Mouse (Mus musculus) hematopoietic multipotent progenitor cell, adult 10-12 weeks (in vitro differentiated cells): Measurements from ENCODE around the gene Tapbpl. TPM values are rescaled to one million over a fixed set of nuclear protein-coding genes. Genes with fewer than 3 reads are reported as not detected.

Experiments
- polyA plus RNA-seq: library from polyadenylated mRNA; stranded (reverse); fragments of >175 nt; gene quantifications from 2 replicates; pipeline ENCODE4 v1.2.3, GENCODE M21; 2012; ENCODE audit warnings: low replicate concordance

Gene Tapbpl
- polyA plus RNA-seq = 35.1 and 36.7 TPM in 2 replicates

DNA sequence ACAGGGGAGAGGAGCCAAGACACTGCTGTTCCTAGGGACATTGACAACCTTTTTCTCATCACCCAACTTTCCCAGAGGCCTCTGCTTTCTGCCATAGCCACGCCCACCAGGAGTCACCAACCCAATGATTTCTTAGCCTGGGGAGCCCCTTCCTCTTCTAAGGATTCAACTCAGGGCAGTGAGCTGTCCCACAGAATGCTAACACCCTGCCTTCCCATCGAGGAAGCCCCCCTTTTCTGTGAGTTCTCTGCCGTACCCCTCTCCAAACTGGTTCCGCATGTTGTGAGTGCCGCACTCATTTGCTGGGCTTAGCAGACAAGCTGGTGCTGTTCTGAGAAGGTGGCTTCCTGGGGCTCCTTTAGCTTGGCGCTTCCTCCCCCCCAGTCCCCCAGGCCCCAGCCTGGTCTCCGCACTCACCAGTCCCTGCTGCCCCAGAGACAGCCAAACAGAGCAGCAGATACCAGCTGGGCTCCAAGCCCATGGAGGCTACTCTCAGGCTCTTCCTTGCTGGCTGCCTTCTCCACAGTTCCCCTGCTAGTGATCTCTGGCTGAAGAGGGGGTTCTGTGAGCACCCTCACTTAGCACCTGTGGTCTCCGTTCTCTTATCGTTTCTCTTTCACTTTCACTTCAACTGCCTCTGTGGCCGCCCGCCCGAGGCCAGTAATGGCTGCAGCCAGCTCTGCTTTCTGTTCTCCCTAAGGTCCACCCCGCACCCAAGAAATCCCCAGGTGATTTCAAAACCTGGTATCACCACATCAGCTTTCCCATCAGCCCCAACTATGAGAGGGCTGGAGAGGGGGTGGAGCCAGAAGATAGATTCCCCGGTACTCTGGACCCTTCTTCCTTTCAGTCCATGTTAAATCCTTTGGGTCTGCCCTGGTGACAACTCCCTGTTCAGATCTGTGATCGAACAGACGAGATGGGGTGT is at the start of gene Tapbpl:
Gene Tapbpl, minus strand, starts transcription at position 744 of the 928 bp plus-strand sequence.

DNA sequence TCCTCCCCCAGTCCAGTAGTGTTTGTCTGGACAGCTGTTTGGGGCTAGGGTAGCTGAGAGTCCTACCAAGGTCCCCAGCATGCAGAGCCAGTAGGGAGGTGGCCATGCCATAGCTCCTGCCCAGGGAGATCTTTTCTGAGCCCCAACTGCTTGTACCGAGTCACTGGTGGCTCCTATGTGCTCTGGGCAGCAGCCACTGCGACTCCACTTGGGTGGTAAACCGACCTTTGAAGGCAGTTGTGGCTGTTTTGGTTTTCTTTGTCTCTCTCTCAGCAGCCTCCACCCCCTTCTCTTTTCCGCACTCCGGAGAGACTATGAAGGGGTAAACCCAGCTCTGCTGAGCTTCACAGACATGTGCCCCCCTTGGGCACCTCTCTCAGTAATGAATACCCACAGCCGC is 5.1 kb upstream of the Tapbpl start, which contains the start of gene Cd27:
Gene Cd27, minus strand, starts transcription at position 229 of the 400 bp plus-strand sequence.

DNA sequence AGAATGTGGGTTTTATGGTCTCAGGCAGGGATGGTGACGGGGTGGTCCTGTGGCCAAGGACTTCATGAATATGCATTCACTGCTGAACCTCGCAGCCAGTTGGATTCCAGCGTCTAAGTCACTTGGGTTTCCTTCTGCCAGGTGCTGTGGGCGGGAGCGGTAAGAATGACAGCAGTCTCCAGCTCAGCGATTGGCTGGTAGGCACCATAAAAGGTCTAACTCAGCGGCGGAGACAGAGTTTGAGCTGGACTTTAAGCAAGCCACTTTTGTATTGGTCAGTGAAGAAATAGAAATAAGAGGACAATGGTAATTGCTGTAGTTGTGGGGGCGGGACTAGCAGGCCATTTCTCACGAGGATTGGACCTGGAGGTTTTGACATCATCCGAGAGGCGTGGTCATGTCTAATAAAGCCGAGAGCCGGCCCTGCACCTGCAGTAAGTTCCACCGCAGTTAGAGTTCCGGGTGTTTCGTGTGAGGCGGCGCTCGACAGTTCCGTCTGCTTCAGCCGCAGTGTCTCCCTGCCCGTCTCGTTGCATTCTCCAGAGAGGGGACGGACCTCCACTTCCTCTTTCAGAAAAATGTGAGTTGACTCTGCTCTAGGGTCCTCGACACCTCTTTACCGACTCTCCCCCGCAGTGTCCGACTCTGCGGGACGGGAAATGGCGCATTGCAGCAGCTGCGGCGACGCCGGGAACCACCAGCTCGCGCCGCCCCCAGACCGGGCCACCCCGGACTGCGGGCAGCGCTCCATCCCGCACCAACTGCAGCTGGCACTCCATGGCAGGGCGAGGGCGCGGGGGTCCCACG is 16.3 kb downstream of the Tapbpl start, which contains the start of gene Vamp1:
Gene Vamp1, plus strand, starts transcription at position 404 of the 807 bp plus-strand sequence.

DNA sequence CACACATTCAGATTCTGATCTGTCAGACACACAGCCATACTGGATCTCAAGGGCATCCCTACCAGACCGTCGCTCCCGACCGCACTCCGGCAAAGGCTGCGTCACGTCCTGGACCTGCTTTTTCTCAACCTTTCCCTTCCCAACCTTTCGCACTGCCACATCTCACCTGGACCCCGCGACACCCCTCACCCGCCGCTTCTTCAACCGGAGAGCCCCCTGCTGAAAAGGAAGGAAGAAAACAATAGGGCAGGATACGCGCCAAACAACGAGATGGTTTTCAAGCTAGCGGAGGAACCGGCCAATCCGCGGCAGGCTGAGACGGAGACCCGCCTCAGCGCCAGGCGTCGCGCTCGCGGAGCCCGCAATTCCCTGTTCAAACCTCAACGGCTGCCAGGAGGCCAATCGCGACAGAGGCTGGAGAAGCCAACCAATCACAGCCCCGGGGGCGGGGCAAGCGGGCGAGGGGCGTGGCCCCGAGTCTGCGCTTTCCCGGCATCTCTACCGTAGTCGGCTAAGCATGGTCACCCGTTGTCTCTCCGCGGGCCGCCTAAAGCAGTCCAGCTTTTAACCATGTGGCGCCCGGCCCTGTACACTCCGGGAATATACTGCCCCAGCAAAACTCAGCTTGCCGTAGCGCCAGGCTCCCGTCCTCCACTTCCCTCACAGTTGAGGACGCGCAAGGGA is 40.2 kb downstream of the Tapbpl start, which contains the start of the genes Ncapd2 and Mrpl51:
Gene Ncapd2, minus strand, starts transcription at position 370 of the 684 bp plus-strand sequence.
Gene Mrpl51, plus strand, starts transcription at position 470 of the 684 bp plus-strand sequence.

Other genes with a start within 250 kb of the Tapbpl start
- 51.0 and 101 TPM in 2 replicates for gene Pianp, start 235.2 kb downstream of the Tapbpl start, polyA plus RNA-seq
- gene Zfp384, start 222.7 kb downstream of the Tapbpl start, polyA plus RNA-seq = 50.8 and 78.9 TPM in 2 replicates
- gene Ing4, start 192.1 kb downstream of the Tapbpl start, polyA plus RNA-seq = 19.0 and 38.5 TPM in 2 replicates
- 22.0 and 22.1 TPM in 2 replicates for gene Acrbp, start 182.2 kb downstream of the Tapbpl start, polyA plus RNA-seq
- gene Lpar5, start 163.9 kb downstream of the Tapbpl start, polyA plus RNA-seq = 8.6 and 15.2 TPM in 2 replicates
- gene Chd4, start 135.9 kb downstream of the Tapbpl start, polyA plus RNA-seq = 130 and 203 TPM in 2 replicates
- 11.4 and 27.6 TPM in 2 replicates for gene Nop2, start 100.0 kb downstream of the Tapbpl start, polyA plus RNA-seq
- 54.7 and 135 TPM in 2 replicates for gene Iffo1, start 86.6 kb downstream of the Tapbpl start, polyA plus RNA-seq
- 267 and 2,413 TPM in 2 replicates for gene Gapdh, start 65.4 kb downstream of the Tapbpl start, polyA plus RNA-seq
- gene Ncapd2, start 40.2 kb downstream of the Tapbpl start, polyA plus RNA-seq = 31.3 and 49.7 TPM in 2 replicates
- gene Mrpl51, start 40.1 kb downstream of the Tapbpl start, polyA plus RNA-seq = 56.7 and 77.1 TPM in 2 replicates
- 14.4 and 28.4 TPM in 2 replicates for gene Vamp1, start 16.3 kb downstream of the Tapbpl start, polyA plus RNA-seq
- gene Cd27, start 5.2 kb upstream of the Tapbpl start, polyA plus RNA-seq = 43.0 and 105 TPM in 2 replicates
- not detected in 2 replicates for gene Tuba3a, start 54.2 kb upstream of the Tapbpl start, polyA plus RNA-seq
- gene Ltbr, start 82.0 kb upstream of the Tapbpl start, polyA plus RNA-seq = 33.0 and 72.9 TPM in 2 replicates
- 3.3 and 15.9 TPM in 2 replicates for gene Scnn1a, start 88.8 kb upstream of the Tapbpl start, polyA plus RNA-seq
- 71.0 and 153 TPM in 2 replicates for gene Tnfrsf1a, start 117.5 kb upstream of the Tapbpl start, polyA plus RNA-seq
- 0.04 and 0.16 TPM in 2 replicates for gene Plekhg6, start 148.9 kb upstream of the Tapbpl start, polyA plus RNA-seq